Comparison of ENCODE assay signal across 15 mouse cellular contexts in genomic region chr11:49224455-49224854, GRCm38 (mm10). TPM values are rescaled to one million over a fixed set of nuclear protein-coding genes. Genes with fewer than 3 reads are reported as not detected.
"Had no signal": no experiment of that assay in that cellular context is flagged by ENCODE, and none has a peak within 500 bp of the region (broad histone marks: within the 10 kb centered on the region; RNA-seq: fewer than 3 reads in every experiment).

No protein-coding gene starts in this region.

- ATAC-seq: liver, postnatal 0 days; lung, postnatal 0 days had no signal

- DNase-seq: liver, embryonic 13.5 days; liver, postnatal 0 days; lung, adult 2 months; lung, postnatal 14 days; midbrain, embryonic 14.5 days; retina, postnatal 1 day; right cerebral cortex, adult 18-20 months; right cerebral cortex, postnatal 25 days; right cerebral cortex, postnatal 4 days; spleen, adult 18-20 months; thymus, adult 18-20 months; thymus, postnatal 14 days; thymus, postnatal 36 days had no signal

RNA-seq across cellular contexts. Expression of gene Btnl9, which starts 37.5 kb away (rescaled TPM):
- total RNA-seq: midbrain, postnatal 0 days had no signal
